Mouse (Mus musculus) C2C12 (cell line): ENCODE results near the gene Vash2.

Source experiments
- CTCF ChIP-seq: IDR thresholded peaks from one replicate; pipeline ENCODE4 v1.5.1; 2011; ENCODE audit not compliant: control insufficient read depth, insufficient read depth, insufficient read length
- USF1 ChIP-seq: IDR thresholded peaks from one replicate; pipeline ENCODE4 v1.6.1; 2011; ENCODE audit warnings: low read depth, mild to moderate bottlenecking, control low read depth, moderate library complexity

GRCm38 (mm10) chr1:190904714-190905113 is 74.4 kb downstream of the Vash2 start:
- TF ChIP-seq CTCF, result no peak
- TF ChIP-seq USF1, result no peak
